Mouse (Mus musculus) subcutaneous adipose tissue, adult 2 months (tissue): ENCODE data around the gene Hpf1. TPM values are rescaled to one million over a fixed set of nuclear protein-coding genes. Genes with fewer than 3 reads are reported as not detected.

Experiments
- polyA plus RNA-seq: library from polyadenylated mRNA; depleted of rRNA; stranded (reverse); fragments of >200 nt; gene quantifications from 2 replicates; pipeline ENCODE4 v1.2.3, GENCODE M21; 2012; ENCODE audit warnings: low replicate concordance; rRNA removed

Gene Hpf1
- polyA plus RNA-seq = 5.3 and 10.3 TPM in 2 replicates

GRCm38 (mm10) chr8:60889843-60890519, at the start of gene Hpf1:
TSS of gene Hpf1 (plus strand) at chr8:60890418.

Other genes starting within 250 kb of the Hpf1 start
- 7.4 and 11.1 TPM in 2 replicates for gene Clcn3, start 92.9 kb downstream of the Hpf1 start, polyA plus RNA-seq
- 3.9 and 7.6 TPM in 2 replicates for gene Nek1, start 102.8 kb downstream of the Hpf1 start, polyA plus RNA-seq